Mouse (Mus musculus) olfactory bulb, adult 2 months (tissue): ENCODE measurements around the gene Fgf22.

ENCODE experiments used
- CTCF ChIP-seq: fragments of 200-500 bp; IDR thresholded peaks from 2 replicates; pipeline ENCODE4 v1.5.1; 2012; ENCODE audit warnings: low read depth, mild to moderate bottlenecking, low read length, moderate library complexity; ENCODE audit not compliant: insufficient read depth
- POLR2A ChIP-seq: fragments of 200-500 bp; IDR thresholded peaks from 2 replicates; pipeline ENCODE4 v1.6.1; 2012; ENCODE audit warnings: mild to moderate bottlenecking, low read depth, low read length, moderate library complexity; ENCODE audit not compliant: insufficient read depth

GRCm38 (mm10) chr10:79789581-79789980, 34.7 kb downstream of the Fgf22 start:
- TF ChIP-seq CTCF = no peak
- TF ChIP-seq POLR2A = no peak
